Mouse (Mus musculus) embryo, embryonic 11.5 days (tissue): ENCODE results near the gene Pdcd2l.

Experiments used
- DNase-seq: peaks from one replicate; pipeline ENCODE4 v3.0.0-alpha.2; 2012; ENCODE audit warnings: low read depth, low spot score

Pdcd2l gene

GRCm38 (mm10) chr7:34196132-34197128, at the start of gene Pdcd2l:
Gene Pdcd2l (minus strand): TSS chr7:34196661.
- peak; percentile 81 for DNase-seq

- no peak for DNase-seq
Observed at GRCm38 (mm10) chr7:34242176-34242575, 45.7 kb upstream of the Pdcd2l start.

- DNase-seq: no peak
Observed at GRCm38 (mm10) chr7:34238086-34238485, 41.6 kb upstream of the Pdcd2l start.

GRCm38 (mm10) chr7:34235602-34236001, 39.1 kb upstream of the Pdcd2l start:
- DNase-seq: no peak

- no peak for DNase-seq
Observed at GRCm38 (mm10) chr7:34234610-34235561, 38.4 kb upstream of the Pdcd2l start.

- DNase-seq: peak; percentile 98
Observed at GRCm38 (mm10) chr7:34233909-34234609, 37.6 kb upstream of the Pdcd2l start.

- DNase-seq: no peak
Observed at GRCm38 (mm10) chr7:34232785-34233725, 36.6 kb upstream of the Pdcd2l start.

- peak; percentile 81 for DNase-seq
Observed at GRCm38 (mm10) chr7:34230116-34230515, 33.7 kb upstream of the Pdcd2l start, which contains the start of gene Gpi1. Gene Gpi1 (minus strand): TSS chr7:34230336.

GRCm38 (mm10) chr7:34229691-34230111, 33.2 kb upstream of the Pdcd2l start:
- no peak for DNase-seq

- no peak for DNase-seq
Observed at GRCm38 (mm10) chr7:34229153-34229552, 32.7 kb upstream of the Pdcd2l start.

- DNase-seq: no peak
Observed at GRCm38 (mm10) chr7:34228641-34229040, 32.2 kb upstream of the Pdcd2l start.

- DNase-seq: no peak
Observed at GRCm38 (mm10) chr7:34226846-34227245, 30.4 kb upstream of the Pdcd2l start.

- DNase-seq: no peak
Observed at GRCm38 (mm10) chr7:34226086-34226485, 29.6 kb upstream of the Pdcd2l start.

- no peak for DNase-seq
Observed at GRCm38 (mm10) chr7:34224308-34224707, 27.8 kb upstream of the Pdcd2l start.

GRCm38 (mm10) chr7:34222340-34222739, 25.9 kb upstream of the Pdcd2l start:
- DNase-seq: no peak

- DNase-seq: no peak
Observed at GRCm38 (mm10) chr7:34221594-34222250, 25.3 kb upstream of the Pdcd2l start.

- DNase-seq: no peak
Observed at GRCm38 (mm10) chr7:34218496-34218895, 22.0 kb upstream of the Pdcd2l start.

GRCm38 (mm10) chr7:34216474-34216873, 20.0 kb upstream of the Pdcd2l start:
- no peak for DNase-seq

GRCm38 (mm10) chr7:34215481-34215880, 19.0 kb upstream of the Pdcd2l start:
- DNase-seq: no peak

- no peak for DNase-seq
Observed at GRCm38 (mm10) chr7:34214644-34215043, 18.2 kb upstream of the Pdcd2l start.
